Mouse (Mus musculus): Measurements from ENCODE around the gene St13.

Gene St13

DNA sequence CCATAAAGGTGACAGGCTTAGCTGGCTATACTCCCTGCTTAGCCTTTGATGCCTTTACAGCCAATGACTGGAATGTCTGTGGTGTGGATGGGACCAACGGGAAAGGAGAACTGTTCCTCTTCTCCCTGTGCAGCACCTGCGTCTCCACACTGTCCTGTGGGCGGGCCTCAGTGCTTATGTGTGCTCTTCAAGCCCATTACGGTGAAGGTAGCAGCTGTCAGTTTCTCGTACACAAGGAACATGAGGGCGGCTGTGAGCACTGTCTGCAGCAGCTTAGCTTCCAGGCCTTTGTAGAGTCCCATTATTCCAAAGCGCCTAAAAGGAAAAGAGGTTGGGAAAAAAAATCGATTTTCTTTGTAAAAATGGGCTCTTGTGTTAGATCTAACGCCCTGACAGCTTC is 80.4 kb downstream of the St13 start:
- no peak for DNase-seq (ENCODE audit: low spot score in 2 of 2)

DNA sequence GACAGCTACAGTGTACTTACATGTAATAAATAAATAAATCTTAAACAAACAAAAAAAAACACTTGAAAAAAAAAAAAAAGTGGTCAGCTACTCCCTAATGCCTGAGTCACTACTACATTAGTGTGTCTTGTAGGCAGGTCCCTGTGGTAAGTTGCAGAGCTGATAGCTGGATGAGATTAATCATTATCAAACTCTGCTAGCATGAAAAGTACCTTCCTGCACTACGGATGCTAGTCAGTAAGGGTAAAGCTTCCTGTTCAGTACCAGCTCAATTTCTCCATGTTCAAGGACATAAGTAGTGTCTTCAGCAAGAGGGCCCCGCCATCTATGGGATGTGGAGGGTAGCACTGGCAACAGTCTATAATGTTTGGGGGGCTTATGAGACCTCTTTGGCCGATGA is 85.9 kb downstream of the St13 start:
- no peak for DNase-seq (ENCODE audit: low spot score in 2 of 2)
